Mouse (Mus musculus): Measurements from ENCODE around the gene Gfap. TPM values are rescaled to one million over a fixed set of nuclear protein-coding genes. Genes with fewer than 3 reads are reported as not detected.

The Gfap gene
- polyA plus RNA-seq, 1 experiment from 2014 or later = 0.30 TPM

GRCm38 (mm10) chr11:102903654-102904053, 2.9 kb upstream of the Gfap start:
- WGBS = 62% methylated on average over 7 of the region's 7 CpGs
- Histone ChIP-seq H3K4me2 (ENCODE audit: low read depth, low read length) (no peak overlapping the region), H3K9me3 (replicated peaks; ENCODE audit: control insufficient read depth, low read length) (no peaks in the 10 kb centered on the region), H3K4me1 (ENCODE audit: control insufficient read depth, insufficient read depth, low read length) (no peaks in the 10 kb centered on the region), H3K36me3 (ENCODE audit: control insufficient read depth, insufficient read depth) (peaks cover 23% of the 10 kb centered on the region), H3K9ac (ENCODE audit: low read length) (no peak overlapping the region), H3K27me3 (ENCODE audit: control insufficient read depth, insufficient read depth, low read length) (no peaks in the 10 kb centered on the region), H3K4me3 (ENCODE audit: low read length) (no peak overlapping the region), H3K27ac (ENCODE audit: low read length) (no peak overlapping the region)
- no peak for ATAC-seq (replicated peaks; ENCODE audit: extremely low read depth, insufficient read depth, low FRiP score)

GRCm38 (mm10) chr11:102902107-102902506, 1.4 kb upstream of the Gfap start:
- no peak for ATAC-seq (replicated peaks; ENCODE audit: extremely low read depth, insufficient read depth, low FRiP score)
- H3K4me2 ChIP-seq (ENCODE audit: low read depth, low read length) = no peak overlapping the region
- no peak overlapping the region for H3K27ac ChIP-seq (ENCODE audit: low read length)
- no peak overlapping the region for H3K9ac ChIP-seq (ENCODE audit: low read length)
- 79% methylated on average over 5 of the region's 5 CpGs for WGBS
- no peaks in the 10 kb centered on the region for H3K27me3 ChIP-seq (ENCODE audit: control insufficient read depth, insufficient read depth, low read length)
- H3K4me3 ChIP-seq (ENCODE audit: low read length) = no peak overlapping the region
- no peaks in the 10 kb centered on the region for H3K9me3 ChIP-seq (replicated peaks; ENCODE audit: control insufficient read depth, low read length)
- H3K4me1 ChIP-seq (ENCODE audit: control insufficient read depth, insufficient read depth, low read length) = no peaks in the 10 kb centered on the region
- H3K36me3 ChIP-seq (ENCODE audit: control insufficient read depth, insufficient read depth) = peaks cover 12% of the 10 kb centered on the region

GRCm38 (mm10) chr11:102901199-102901598, 487 bp upstream of the Gfap start:
- Histone ChIP-seq H3K4me3 (ENCODE audit: low read length) (no peak overlapping the region; the same call in 1 of the 2 replicates), H3K36me3 (ENCODE audit: control insufficient read depth, insufficient read depth) (peaks cover 4% of the 10 kb centered on the region; the same call in 1 of the 2 replicates), H3K27me3 (ENCODE audit: control insufficient read depth, insufficient read depth, low read length) (no peaks in the 10 kb centered on the region), H3K27ac (ENCODE audit: low read length) (no peak overlapping the region), H3K9ac (ENCODE audit: low read length) (no peak overlapping the region), H3K4me2 (ENCODE audit: low read depth, low read length) (peak overlapping the region; percentile 35), H3K4me1 (ENCODE audit: control insufficient read depth, insufficient read depth, low read length) (no peaks in the 10 kb centered on the region), H3K9me3 (replicated peaks; ENCODE audit: control insufficient read depth, low read length) (no peaks in the 10 kb centered on the region)
- ATAC-seq (replicated peaks; ENCODE audit: extremely low read depth, insufficient read depth, low FRiP score) = no peak
- WGBS = 48% methylated on average over 4 of the region's 4 CpGs

- peaks cover 21% of the 10 kb centered on the region for H3K27me3 ChIP-seq (ENCODE audit: control insufficient read depth, insufficient read depth, low read length)
- no peak for ATAC-seq (replicated peaks; ENCODE audit: extremely low read depth, insufficient read depth, low FRiP score)
- WGBS = 75% methylated on average over 9 of the region's 9 CpGs
- H3K9ac ChIP-seq (ENCODE audit: low read length) = no peak overlapping the region
- H3K4me2 ChIP-seq (ENCODE audit: low read depth, low read length) = no peak overlapping the region
- H3K36me3 ChIP-seq (ENCODE audit: control insufficient read depth, insufficient read depth) = no peaks in the 10 kb centered on the region
- no peak overlapping the region for H3K27ac ChIP-seq (ENCODE audit: low read length)
- no peaks in the 10 kb centered on the region for H3K9me3 ChIP-seq (replicated peaks; ENCODE audit: control insufficient read depth, low read length)
- H3K4me3 ChIP-seq (ENCODE audit: low read length) = no peak overlapping the region
- peaks cover under 1% of the 10 kb centered on the region; the same call in 1 of the 2 replicates for H3K4me1 ChIP-seq (ENCODE audit: control insufficient read depth, insufficient read depth, low read length)
Observed at GRCm38 (mm10) chr11:102898408-102898807, 2.3 kb downstream of the Gfap start.

GRCm38 (mm10) chr11:102896641-102897040, 4.1 kb downstream of the Gfap start:
- Histone ChIP-seq H3K4me1 (ENCODE audit: control insufficient read depth, insufficient read depth, low read length) (peaks cover 3% of the 10 kb centered on the region; the same call in 1 of the 2 replicates), H3K9me3 (replicated peaks; ENCODE audit: control insufficient read depth, low read length) (no peaks in the 10 kb centered on the region), H3K4me2 (ENCODE audit: low read depth, low read length) (no peak overlapping the region), H3K27me3 (ENCODE audit: control insufficient read depth, insufficient read depth, low read length) (peaks cover 24% of the 10 kb centered on the region), H3K36me3 (ENCODE audit: control insufficient read depth, insufficient read depth) (no peaks in the 10 kb centered on the region), H3K27ac (ENCODE audit: low read length) (no peak overlapping the region), H3K4me3 (ENCODE audit: low read length) (no peak overlapping the region), H3K9ac (ENCODE audit: low read length) (no peak overlapping the region)
- 69% methylated on average over 20 of the region's 20 CpGs for WGBS
- no peak for ATAC-seq (replicated peaks; ENCODE audit: extremely low read depth, insufficient read depth, low FRiP score)

GRCm38 (mm10) chr11:102895779-102896178, 4.9 kb downstream of the Gfap start:
- Histone ChIP-seq H3K4me1 (ENCODE audit: control insufficient read depth, insufficient read depth, low read length) (peaks cover 3% of the 10 kb centered on the region; the same call in 1 of the 2 replicates), H3K4me3 (ENCODE audit: low read length) (no peak overlapping the region), H3K36me3 (ENCODE audit: control insufficient read depth, insufficient read depth) (no peaks in the 10 kb centered on the region), H3K9me3 (replicated peaks; ENCODE audit: control insufficient read depth, low read length) (no peaks in the 10 kb centered on the region), H3K27me3 (ENCODE audit: control insufficient read depth, insufficient read depth, low read length) (peaks cover 24% of the 10 kb centered on the region), H3K9ac (ENCODE audit: low read length) (no peak overlapping the region), H3K27ac (ENCODE audit: low read length) (no peak overlapping the region), H3K4me2 (ENCODE audit: low read depth, low read length) (no peak overlapping the region)
- no peak for ATAC-seq (replicated peaks; ENCODE audit: extremely low read depth, insufficient read depth, low FRiP score)
- WGBS = 49% methylated on average over 9 of the region's 9 CpGs

- Histone ChIP-seq H3K4me2 (ENCODE audit: low read depth, low read length) (no peak overlapping the region), H3K4me3 (ENCODE audit: low read length) (no peak overlapping the region), H3K27ac (ENCODE audit: low read length) (no peak overlapping the region), H3K4me1 (ENCODE audit: control insufficient read depth, insufficient read depth, low read length) (peaks cover 3% of the 10 kb centered on the region; the same call in 1 of the 2 replicates), H3K27me3 (ENCODE audit: control insufficient read depth, insufficient read depth, low read length) (peaks cover 24% of the 10 kb centered on the region), H3K9ac (ENCODE audit: low read length) (no peak overlapping the region), H3K36me3 (ENCODE audit: control insufficient read depth, insufficient read depth) (no peaks in the 10 kb centered on the region), H3K9me3 (replicated peaks; ENCODE audit: control insufficient read depth, low read length) (no peaks in the 10 kb centered on the region)
- WGBS = 88% methylated on average over 4 of the region's 4 CpGs
- ATAC-seq (replicated peaks; ENCODE audit: extremely low read depth, insufficient read depth, low FRiP score) = no peak
Observed at GRCm38 (mm10) chr11:102894716-102895115, 6.0 kb downstream of the Gfap start.

- Histone ChIP-seq H3K4me2 (ENCODE audit: low read depth, low read length) (peak overlapping the region; percentile 72), H3K27me3 (ENCODE audit: control insufficient read depth, insufficient read depth, low read length) (peaks cover 24% of the 10 kb centered on the region), H3K27ac (ENCODE audit: low read length) (no peak overlapping the region), H3K9ac (ENCODE audit: low read length) (peak overlapping the region; percentile 66), H3K4me3 (ENCODE audit: low read length) (peak overlapping the region; percentile 41), H3K36me3 (ENCODE audit: control insufficient read depth, insufficient read depth) (no peaks in the 10 kb centered on the region), H3K9me3 (replicated peaks; ENCODE audit: control insufficient read depth, low read length) (no peaks in the 10 kb centered on the region), H3K4me1 (ENCODE audit: control insufficient read depth, insufficient read depth, low read length) (peaks cover 3% of the 10 kb centered on the region; the same call in 1 of the 2 replicates)
- peak; percentile 76 for ATAC-seq (replicated peaks; ENCODE audit: extremely low read depth, insufficient read depth, low FRiP score)
- 2% methylated on average over 43 of the region's 43 CpGs for WGBS
Observed at GRCm38 (mm10) chr11:102893015-102893651, 7.6 kb downstream of the Gfap start.

- Histone ChIP-seq H3K4me1 (ENCODE audit: control insufficient read depth, insufficient read depth, low read length) (peaks cover 5% of the 10 kb centered on the region), H3K36me3 (ENCODE audit: control insufficient read depth, insufficient read depth) (no peaks in the 10 kb centered on the region), H3K27me3 (ENCODE audit: control insufficient read depth, insufficient read depth, low read length) (peaks cover 18% of the 10 kb centered on the region), H3K4me2 (ENCODE audit: low read depth, low read length) (no peak overlapping the region), H3K9me3 (replicated peaks; ENCODE audit: control insufficient read depth, low read length) (no peaks in the 10 kb centered on the region), H3K9ac (ENCODE audit: low read length) (no peak overlapping the region), H3K4me3 (ENCODE audit: low read length) (no peak overlapping the region), H3K27ac (ENCODE audit: low read length) (no peak overlapping the region)
- 67% methylated on average over 5 of the region's 5 CpGs for WGBS
- ATAC-seq (replicated peaks; ENCODE audit: extremely low read depth, insufficient read depth, low FRiP score) = no peak
Observed at GRCm38 (mm10) chr11:102890096-102890495, 10.6 kb downstream of the Gfap start.

Measured in heart, embryonic 16.5 days (tissue).